Mouse (Mus musculus): Measurements from ENCODE around the gene Pdcd2l.

Gene Pdcd2l

DNA sequence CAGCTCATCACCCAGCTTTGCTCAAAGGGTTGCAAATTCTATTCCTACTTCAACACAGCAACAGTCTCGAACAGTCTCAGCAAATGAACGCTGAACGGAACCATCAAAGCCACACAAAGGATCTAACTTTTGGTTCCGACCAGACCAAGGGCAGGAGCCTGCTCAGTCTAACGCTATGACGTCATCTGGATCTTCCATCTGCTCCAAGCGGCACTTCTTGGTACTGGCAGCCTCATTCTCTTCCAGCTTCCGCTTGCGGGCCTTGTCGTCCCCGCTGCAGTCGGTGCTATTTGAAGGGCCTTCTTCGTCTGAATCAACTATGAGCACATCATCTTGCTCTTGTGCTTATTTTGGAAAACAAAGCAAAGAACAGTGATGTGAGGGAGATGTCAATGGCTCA, 55.3 kb downstream of the Pdcd2l start:
- no peak for DNase-seq (ENCODE audit: low spot score)

DNA sequence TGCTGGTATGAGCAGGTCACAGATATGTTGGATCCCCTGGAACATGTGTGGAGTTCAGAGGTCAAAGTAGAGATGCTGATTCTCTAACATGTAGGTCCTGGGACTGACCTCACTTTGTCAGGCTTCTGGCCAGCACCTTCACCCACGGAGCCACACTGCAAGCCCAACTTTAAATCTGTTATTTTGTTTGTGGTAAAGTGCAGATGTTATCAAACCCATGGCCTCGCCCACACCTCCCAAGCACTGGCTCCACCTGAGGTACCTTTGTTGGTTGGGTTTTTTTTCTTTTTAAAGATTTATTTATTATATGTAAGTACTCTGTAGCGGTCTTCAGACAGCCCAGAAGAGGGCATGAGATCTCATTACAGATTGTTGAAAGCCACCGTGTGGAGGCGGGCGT, 57.0 kb downstream of the Pdcd2l start:
- no peak for DNase-seq (ENCODE audit: low spot score)
